Mouse (Mus musculus) heart, adult 11 months (tissue): ENCODE measurements around the gene Eif3b.

Experiments used
- DNase-seq: peaks from one replicate; pipeline ENCODE4 v3.0.0; 2022

The Eif3b gene

GRCm38 (mm10) chr5:140492684-140493233 is 73.6 kb downstream of the Eif3b start:
- DNase-seq, result peak; percentile 86
